Mouse (Mus musculus) liver, adult 2 months (tissue): ENCODE results near the gene Epha1. TPM values are rescaled to one million over a fixed set of nuclear protein-coding genes. Genes with fewer than 3 reads are reported as not detected.

Experiments
- DNase-seq: peaks from one replicate; pipeline ENCODE4 v3.0.0-alpha.2; 2011; ENCODE audit warnings: low read depth, low spot score; ENCODE audit errors: extremely low read depth
- H3K27ac ChIP-seq: fragments of 200-500 bp; replicated peaks from 2 replicates; pipeline ENCODE4 v1.5.1; 2012; ENCODE audit warnings: low read depth, mild to moderate bottlenecking, control low read depth, inconsistent platforms, low read length; ENCODE audit not compliant: insufficient read depth
- H3K27me3 ChIP-seq: fragments of 200-500 bp; 2 replicates; pipeline ENCODE4 v1.6.1; 2012; ENCODE audit warnings: mild to moderate bottlenecking, moderate library complexity, low read length, inconsistent platforms; ENCODE audit not compliant: control insufficient read depth, insufficient read depth
- H3K36me3 ChIP-seq: fragments of 200-500 bp; 2 replicates; pipeline ENCODE4 v1.6.1; 2012; ENCODE audit warnings: low read length, inconsistent platforms; ENCODE audit not compliant: control insufficient read depth, insufficient read depth
- H3K4me1 ChIP-seq: fragments of 200-500 bp; 2 replicates; pipeline ENCODE4 v1.6.1; 2011; ENCODE audit warnings: low read length; ENCODE audit not compliant: control insufficient read depth, insufficient read depth
- H3K4me3 ChIP-seq: fragments of 200-500 bp; 2 replicates; pipeline ENCODE4 v1.5.1; 2011; ENCODE audit warnings: low read depth, mild to moderate bottlenecking, control low read depth, low read length, moderate library complexity; ENCODE audit not compliant: insufficient read depth
- H3K79me2 ChIP-seq: fragments of 200-500 bp; 2 replicates; pipeline ENCODE4 v1.6.1; 2012; ENCODE audit warnings: inconsistent platforms, mild to moderate bottlenecking, low read length, moderate library complexity; ENCODE audit not compliant: control insufficient read depth, insufficient read depth
- H3K9ac ChIP-seq: fragments of 200-500 bp; 2 replicates; pipeline ENCODE4 v1.6.1; 2012; ENCODE audit warnings: low read depth, mild to moderate bottlenecking, control low read depth, inconsistent platforms, low read length
- CTCF ChIP-seq: fragments of 200-500 bp; IDR thresholded peaks from 2 replicates; pipeline ENCODE4 v1.5.1; 2011; ENCODE audit warnings: low read depth, low read length, control low read depth
- POLR2A ChIP-seq: fragments of 200-500 bp; IDR thresholded peaks from 2 replicates; pipeline ENCODE4 v1.6.1; 2011; ENCODE audit warnings: low read length, control low read depth; ENCODE audit not compliant: insufficient read depth; ENCODE audit errors: extremely low read depth
- WGBS: fragments of 180-500 bp; shearing (Covaris S2); methylation state at CpG from one replicate; pipeline ENCODE4 v1.1.7; 2018; 5-methylcytosine and 5-hydroxymethylcytosine counted together
- polyA plus RNA-seq: library from polyadenylated mRNA; depleted of rRNA; stranded (reverse); fragments of >200 nt; gene quantifications from 2 replicates; pipeline ENCODE4 v1.2.3, GENCODE M21; 2012
- total RNA-seq: library from RNA; depleted of rRNA; stranded (reverse); fragments of >200 nt; gene quantifications from 2 replicates; pipeline ENCODE4 v1.2.3, GENCODE M21; 2014

Gene Epha1
- total and polyA plus RNA-seq, 2 experiments = 27.6 to 28.1 TPM

DNA sequence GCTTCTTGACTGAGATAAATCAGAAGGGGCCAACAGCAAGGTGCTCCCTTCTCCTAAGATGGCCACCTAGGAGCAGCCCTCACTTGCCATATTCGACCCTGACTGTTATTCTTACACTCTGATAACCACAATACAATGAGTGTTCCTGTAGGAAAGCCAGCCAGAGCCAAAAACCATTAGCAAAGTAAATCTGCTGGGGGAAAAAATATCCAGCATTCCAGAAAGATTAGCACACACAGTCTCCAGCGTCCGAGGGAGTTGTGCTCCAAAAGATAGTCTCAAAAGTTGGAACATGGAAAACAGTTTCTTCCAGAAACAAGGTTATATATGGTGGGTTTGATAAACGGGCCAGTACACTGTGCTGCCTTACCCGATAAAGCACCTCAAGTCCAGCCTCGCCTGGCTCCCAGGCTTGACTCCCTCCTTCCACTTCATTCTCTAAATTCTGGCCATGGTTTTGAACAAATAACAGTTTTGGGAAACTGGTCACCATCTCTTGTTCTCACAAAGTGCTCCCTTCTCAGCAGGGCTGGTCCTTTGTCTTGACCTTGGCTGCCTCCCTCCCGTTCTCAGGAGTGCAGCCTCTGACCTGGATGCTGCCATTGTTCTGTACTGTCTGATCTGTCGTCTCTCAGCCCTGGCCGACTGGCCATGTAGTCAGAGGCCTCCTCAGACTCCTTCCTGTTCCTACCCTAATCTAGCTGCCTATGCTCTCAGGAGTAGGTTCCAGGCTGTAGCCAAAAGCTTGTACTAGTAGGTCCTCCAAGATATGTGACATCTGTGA lies 13.5 kb downstream of the Epha1 start:
- WGBS = 64% methylated on average over 9 of the region's 9 CpGs
- no peaks in the 10 kb centered on the region for H3K79me2 ChIP-seq
- no peak for TF ChIP-seq CTCF
- TF ChIP-seq POLR2A = no peak
- H3K4me3 ChIP-seq = no peak overlapping the region
- H3K4me1 ChIP-seq = peaks cover 11% of the 10 kb centered on the region
- H3K27me3 ChIP-seq = no peaks in the 10 kb centered on the region
- H3K9ac ChIP-seq = no peak overlapping the region
- peak overlapping the region; percentile 51 for H3K27ac ChIP-seq
- no peak for DNase-seq
- peaks cover 55% of the 10 kb centered on the region for H3K36me3 ChIP-seq

GRCm38 (mm10) chr6:42358901-42359300 lies 14.2 kb downstream of the Epha1 start:
- peaks cover 50% of the 10 kb centered on the region for H3K36me3 ChIP-seq
- no peak for DNase-seq
- 85% methylated on average over 12 of the region's 12 CpGs for WGBS
- no peaks in the 10 kb centered on the region for H3K79me2 ChIP-seq
- no peak for TF ChIP-seq CTCF
- no peak for TF ChIP-seq POLR2A
- no peaks in the 10 kb centered on the region for H3K27me3 ChIP-seq
- no peak overlapping the region for H3K9ac ChIP-seq
- H3K4me1 ChIP-seq = peaks cover 15% of the 10 kb centered on the region
- no peak overlapping the region for H3K4me3 ChIP-seq
- peak overlapping the region; percentile 18; the same call in 1 of the 2 replicates for H3K27ac ChIP-seq

- TF ChIP-seq POLR2A = no peak
- no peak for TF ChIP-seq CTCF
- H3K9ac ChIP-seq = no peak overlapping the region
- 93% methylated on average over 6 of the region's 6 CpGs for WGBS
- H3K79me2 ChIP-seq = no peaks in the 10 kb centered on the region
- no peak overlapping the region for H3K4me3 ChIP-seq
- no peak overlapping the region for H3K27ac ChIP-seq
- H3K36me3 ChIP-seq = peaks cover 47% of the 10 kb centered on the region
- no peaks in the 10 kb centered on the region for H3K27me3 ChIP-seq
- H3K4me1 ChIP-seq = peaks cover 18% of the 10 kb centered on the region
- no peak for DNase-seq
Measured at GRCm38 (mm10) chr6:42357901-42358300, 15.2 kb downstream of the Epha1 start.

DNA sequence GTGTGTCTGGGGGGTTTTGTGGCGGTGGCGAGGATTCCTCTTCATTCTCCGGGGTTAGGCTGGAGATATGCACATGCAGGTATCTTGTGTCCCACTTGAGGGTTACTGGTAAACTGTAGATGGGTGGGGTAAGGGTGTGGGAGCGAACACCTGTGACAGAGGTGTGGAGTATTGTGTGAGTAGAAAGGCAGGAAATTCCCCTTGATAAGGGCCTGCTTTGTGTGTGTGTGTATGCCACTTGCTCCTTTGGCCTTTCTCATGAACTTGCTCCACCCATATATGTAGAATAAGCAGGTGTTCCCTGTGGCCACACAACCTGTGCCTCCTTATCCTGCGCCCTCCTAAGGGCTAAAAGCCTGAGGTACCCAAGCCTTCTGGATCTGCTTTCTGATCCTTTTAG lies 16.2 kb downstream of the Epha1 start:
- TF ChIP-seq CTCF = no peak
- 93% methylated on average over 5 of the region's 5 CpGs for WGBS
- DNase-seq = no peak
- Histone ChIP-seq H3K4me1 (peaks cover 14% of the 10 kb centered on the region), H3K9ac (no peak overlapping the region), H3K4me3 (no peak overlapping the region), H3K27ac (no peak overlapping the region), H3K79me2 (no peaks in the 10 kb centered on the region), H3K27me3 (no peaks in the 10 kb centered on the region), H3K36me3 (peaks cover 46% of the 10 kb centered on the region)

- Histone ChIP-seq H3K4me3 (no peak overlapping the region), H3K27me3 (no peaks in the 10 kb centered on the region), H3K27ac (no peak overlapping the region), H3K36me3 (peaks cover 39% of the 10 kb centered on the region), H3K9ac (no peak overlapping the region), H3K4me1 (peaks cover 21% of the 10 kb centered on the region), H3K79me2 (no peaks in the 10 kb centered on the region; the same call in 1 of the 2 replicates)
- no peak for DNase-seq
- TF ChIP-seq CTCF = no peak
- TF ChIP-seq POLR2A = no peak
- 97% methylated on average over 13 of the region's 13 CpGs for WGBS
Measured at GRCm38 (mm10) chr6:42355794-42356600, 17.1 kb downstream of the Epha1 start.
